Mouse (Mus musculus): ENCODE results near the gene Cfap46. TPM values are rescaled to one million over a fixed set of nuclear protein-coding genes. Genes with fewer than 3 reads are reported as not detected.

Cfap46 gene
- polyA plus RNA-seq, 1 experiment from 2014 or later: 0.05 TPM

DNA sequence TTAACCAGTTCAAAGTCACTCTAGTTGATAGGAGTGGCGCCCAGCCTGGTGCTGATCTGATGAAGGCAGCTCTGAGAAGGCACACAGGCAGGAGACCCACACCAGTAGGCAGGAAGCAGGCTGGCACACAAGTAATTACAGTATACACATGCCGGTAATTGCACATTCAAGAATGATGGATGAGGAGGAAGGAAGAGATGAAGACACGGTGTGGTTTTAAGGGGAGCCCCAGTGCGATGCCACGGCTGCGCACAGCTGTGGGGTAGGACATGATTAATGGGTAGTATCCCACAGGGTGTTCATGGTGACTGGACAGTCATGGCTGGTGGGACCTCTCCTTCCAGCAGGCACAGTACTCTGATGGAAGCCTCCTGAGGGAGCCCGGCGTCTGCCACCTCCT, 117.1 kb downstream of the Cfap46 start:
- no peaks in the 10 kb centered on the region for H3K36me3 ChIP-seq (ENCODE audit: insufficient read depth, low read length)
- H3K4me2 ChIP-seq (replicated peaks; ENCODE audit: low read depth, low read length): no peak overlapping the region
- no peaks in the 10 kb centered on the region for H3K4me1 ChIP-seq (ENCODE audit: insufficient read depth, low read length)
- H3K27me3 ChIP-seq (ENCODE audit: insufficient read depth, low read length): no peaks in the 10 kb centered on the region
- H3K9ac ChIP-seq (replicated peaks; ENCODE audit: low read length): no peak overlapping the region
- H3K4me3 ChIP-seq (ENCODE audit: low read length): no peak overlapping the region
- WGBS: 49% methylated on average over 8 of the region's 8 CpGs
- no peaks in the 10 kb centered on the region for H3K9me3 ChIP-seq (ENCODE audit: low read length)
- ATAC-seq (ENCODE audit: low FRiP score, low TSS enrichment): no peak
- no peak overlapping the region for H3K27ac ChIP-seq (ENCODE audit: low read length)

DNA sequence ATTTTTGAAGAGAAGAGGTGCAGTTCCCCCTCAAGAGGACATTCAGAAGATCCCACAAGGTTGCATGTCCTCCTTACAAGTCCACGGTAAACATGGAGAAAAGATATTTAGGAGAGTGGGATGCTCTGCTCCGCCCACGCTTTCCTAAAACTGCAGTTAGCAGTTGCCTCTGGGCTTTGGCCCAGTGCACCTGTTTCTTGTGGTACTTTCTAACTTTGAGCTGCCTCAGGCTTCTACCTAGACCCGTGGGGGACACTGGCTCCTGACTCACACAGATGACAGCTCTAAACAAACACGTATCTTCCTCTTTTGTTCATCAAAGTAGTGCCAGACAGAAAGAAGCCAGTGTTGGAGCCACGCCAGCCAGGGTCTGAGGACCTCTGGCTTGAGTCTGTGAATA, 117.6 kb downstream of the Cfap46 start:
- H3K36me3 ChIP-seq (ENCODE audit: insufficient read depth, low read length): no peaks in the 10 kb centered on the region
- no peaks in the 10 kb centered on the region for H3K27me3 ChIP-seq (ENCODE audit: insufficient read depth, low read length)
- H3K4me2 ChIP-seq (replicated peaks; ENCODE audit: low read depth, low read length): no peak overlapping the region
- WGBS: 75% methylated on average over 6 of the region's 6 CpGs
- H3K9ac ChIP-seq (replicated peaks; ENCODE audit: low read length): no peak overlapping the region
- no peak for ATAC-seq (ENCODE audit: low FRiP score, low TSS enrichment)
- H3K4me1 ChIP-seq (ENCODE audit: insufficient read depth, low read length): no peaks in the 10 kb centered on the region
- no peaks in the 10 kb centered on the region for H3K9me3 ChIP-seq (ENCODE audit: low read length)
- no peak overlapping the region for H3K4me3 ChIP-seq (ENCODE audit: low read length)
- no peak overlapping the region for H3K27ac ChIP-seq (ENCODE audit: low read length)

DNA sequence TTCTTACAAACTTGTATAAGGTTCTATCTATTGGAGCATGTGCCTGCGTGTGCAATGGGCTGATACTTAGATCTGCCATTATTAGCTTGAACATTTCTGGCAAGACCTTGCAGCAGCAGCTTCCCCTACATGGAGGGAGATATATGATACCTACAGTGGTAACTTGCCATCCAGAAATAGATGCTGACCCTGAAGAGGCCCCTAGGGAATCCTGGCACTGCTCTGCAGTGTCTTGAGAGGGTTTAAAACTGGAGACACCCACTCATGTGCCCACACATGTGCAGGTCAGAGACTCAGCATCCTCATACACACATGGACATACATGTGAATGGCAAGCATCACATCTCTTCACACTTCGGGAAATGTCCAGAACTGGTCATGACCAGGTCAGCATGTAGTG, 119.5 kb downstream of the Cfap46 start:
- no peak overlapping the region for H3K27ac ChIP-seq (ENCODE audit: low read length)
- H3K9ac ChIP-seq (replicated peaks; ENCODE audit: low read length): no peak overlapping the region
- H3K4me1 ChIP-seq (ENCODE audit: insufficient read depth, low read length): no peaks in the 10 kb centered on the region
- H3K36me3 ChIP-seq (ENCODE audit: insufficient read depth, low read length): no peaks in the 10 kb centered on the region
- no peak overlapping the region for H3K4me2 ChIP-seq (replicated peaks; ENCODE audit: low read depth, low read length)
- ATAC-seq (ENCODE audit: low FRiP score, low TSS enrichment): no peak
- H3K27me3 ChIP-seq (ENCODE audit: insufficient read depth, low read length): no peaks in the 10 kb centered on the region
- 85% methylated on average over 2 of the region's 2 CpGs for WGBS
- H3K4me3 ChIP-seq (ENCODE audit: low read length): no peak overlapping the region
- no peaks in the 10 kb centered on the region for H3K9me3 ChIP-seq (ENCODE audit: low read length)

DNA sequence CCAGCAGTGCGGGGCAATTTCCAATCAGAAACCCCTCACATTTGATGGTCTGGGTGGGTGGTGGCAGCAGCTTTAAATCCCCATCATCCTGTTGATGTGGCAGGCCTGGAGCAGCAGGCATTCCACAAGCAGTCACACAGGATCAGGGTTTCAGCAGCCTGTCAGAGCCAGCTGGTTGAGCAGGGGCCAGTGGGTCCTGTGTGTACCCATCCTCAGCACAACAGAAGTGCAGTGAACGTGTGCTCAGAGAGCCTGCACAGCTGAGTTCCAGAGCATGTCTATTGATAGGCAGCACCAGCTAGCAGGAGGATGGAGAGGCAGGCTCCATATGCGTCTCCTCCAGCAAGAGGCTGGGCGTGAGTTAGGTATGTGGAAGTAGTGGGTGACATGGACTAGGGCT, 120.2 kb downstream of the Cfap46 start:
- ATAC-seq (ENCODE audit: low FRiP score, low TSS enrichment): no peak
- Histone ChIP-seq H3K4me3 (ENCODE audit: low read length) (no peak overlapping the region), H3K27ac (ENCODE audit: low read length) (no peak overlapping the region), H3K4me1 (ENCODE audit: insufficient read depth, low read length) (no peaks in the 10 kb centered on the region), H3K9ac (replicated peaks; ENCODE audit: low read length) (no peak overlapping the region), H3K36me3 (ENCODE audit: insufficient read depth, low read length) (no peaks in the 10 kb centered on the region), H3K27me3 (ENCODE audit: insufficient read depth, low read length) (no peaks in the 10 kb centered on the region), H3K9me3 (ENCODE audit: low read length) (no peaks in the 10 kb centered on the region), H3K4me2 (replicated peaks; ENCODE audit: low read depth, low read length) (no peak overlapping the region)
- 79% methylated on average over 4 of the region's 4 CpGs for WGBS

DNA sequence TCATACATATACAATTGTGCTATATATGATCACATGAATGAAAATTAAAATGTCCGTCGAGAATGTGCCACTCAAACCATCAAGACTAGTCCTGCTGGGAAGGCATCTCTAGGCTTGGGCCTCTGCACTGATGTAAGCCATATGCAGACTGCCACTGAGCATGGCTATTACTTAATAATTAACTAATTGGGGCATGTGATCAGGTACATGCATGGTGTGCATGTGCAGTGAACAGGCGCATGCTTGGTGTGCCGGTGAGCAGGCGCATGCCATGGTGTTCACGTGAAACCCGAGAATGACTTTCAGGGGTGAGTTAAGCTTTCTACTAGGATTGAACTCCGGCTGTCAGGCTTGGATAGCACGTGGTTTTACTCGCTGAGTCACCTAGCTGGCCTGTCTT, 124.0 kb downstream of the Cfap46 start:
- WGBS: 80% methylated on average over 10 of the region's 10 CpGs
- Histone ChIP-seq H3K4me1 (ENCODE audit: insufficient read depth, low read length) (peaks cover 6% of the 10 kb centered on the region; the same call in 1 of the 2 replicates), H3K27me3 (ENCODE audit: insufficient read depth, low read length) (no peaks in the 10 kb centered on the region), H3K36me3 (ENCODE audit: insufficient read depth, low read length) (no peaks in the 10 kb centered on the region), H3K9me3 (ENCODE audit: low read length) (no peaks in the 10 kb centered on the region), H3K4me3 (ENCODE audit: low read length) (no peak overlapping the region), H3K4me2 (replicated peaks; ENCODE audit: low read depth, low read length) (no peak overlapping the region), H3K9ac (replicated peaks; ENCODE audit: low read length) (no peak overlapping the region), H3K27ac (ENCODE audit: low read length) (no peak overlapping the region)
- peak; percentile 57; the same call in 1 of the 2 replicates for ATAC-seq (ENCODE audit: low FRiP score, low TSS enrichment)

DNA sequence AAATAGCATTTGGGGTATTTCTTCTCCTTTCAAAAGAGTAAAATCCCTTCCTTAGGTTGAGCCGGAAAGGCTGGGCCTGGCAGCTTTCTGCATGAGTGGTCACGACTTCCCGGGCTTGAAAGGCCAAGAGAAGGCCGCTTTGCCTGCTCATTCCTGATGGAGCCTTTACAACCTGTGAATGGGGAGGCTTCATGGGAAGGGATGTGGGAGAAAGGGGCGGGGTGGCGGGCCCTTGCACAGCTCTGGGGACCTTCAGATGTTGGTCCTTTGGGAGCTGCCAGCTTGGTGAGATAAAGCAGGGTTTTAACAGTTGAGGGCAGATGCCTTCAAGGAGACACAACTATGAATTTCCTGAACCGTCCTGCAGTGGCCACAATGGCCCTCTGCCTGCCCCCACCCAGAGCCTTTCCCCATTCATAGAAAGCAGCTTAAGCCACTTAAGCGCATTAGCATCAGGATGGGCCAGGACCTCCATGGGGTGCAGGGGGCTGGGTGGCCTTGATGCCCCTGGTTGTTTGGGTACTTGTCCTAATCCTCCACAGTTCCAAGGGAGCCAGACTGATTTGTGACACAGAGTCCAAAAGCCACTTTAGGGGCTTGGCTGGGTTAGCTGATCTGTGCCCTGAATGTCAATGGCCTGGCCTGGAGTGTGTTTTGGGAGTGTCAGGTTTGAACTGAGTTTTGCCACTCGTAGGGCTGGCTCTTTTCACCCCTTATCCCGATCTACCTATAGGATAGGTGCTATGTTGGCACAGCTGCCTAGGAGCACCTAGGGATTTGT, 126.7 kb downstream of the Cfap46 start:
- no peak overlapping the region for H3K4me3 ChIP-seq (ENCODE audit: low read length)
- no peak for ATAC-seq (ENCODE audit: low FRiP score, low TSS enrichment)
- peaks cover 6% of the 10 kb centered on the region; the same call in 1 of the 2 replicates for H3K4me1 ChIP-seq (ENCODE audit: insufficient read depth, low read length)
- WGBS: 33% methylated on average over 10 of the region's 10 CpGs
- H3K9me3 ChIP-seq (ENCODE audit: low read length): no peaks in the 10 kb centered on the region
- H3K36me3 ChIP-seq (ENCODE audit: insufficient read depth, low read length): no peaks in the 10 kb centered on the region
- H3K9ac ChIP-seq (replicated peaks; ENCODE audit: low read length): no peak overlapping the region
- no peak overlapping the region for H3K27ac ChIP-seq (ENCODE audit: low read length)
- no peak overlapping the region for H3K4me2 ChIP-seq (replicated peaks; ENCODE audit: low read depth, low read length)
- H3K27me3 ChIP-seq (ENCODE audit: insufficient read depth, low read length): no peaks in the 10 kb centered on the region

DNA sequence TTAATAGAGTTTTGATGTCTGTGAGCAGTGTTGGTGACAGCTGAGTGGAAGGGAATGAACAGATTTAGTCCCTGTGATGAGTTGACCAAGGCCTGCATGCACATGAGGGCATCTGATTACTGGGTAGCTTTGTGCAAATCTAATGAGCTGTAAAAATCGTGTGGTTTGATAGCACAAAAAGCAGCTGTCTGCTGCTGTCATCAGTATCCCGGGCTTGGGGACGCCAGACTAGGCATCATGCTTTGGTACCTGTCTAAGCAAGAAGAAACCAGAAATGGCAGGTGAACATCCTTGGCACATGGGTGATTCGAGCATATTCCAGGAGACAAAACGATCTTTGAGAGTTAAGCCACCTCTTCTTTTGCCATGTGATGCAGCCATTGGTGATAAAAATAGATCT, 127.3 kb downstream of the Cfap46 start:
- no peak for ATAC-seq (ENCODE audit: low FRiP score, low TSS enrichment)

DNA sequence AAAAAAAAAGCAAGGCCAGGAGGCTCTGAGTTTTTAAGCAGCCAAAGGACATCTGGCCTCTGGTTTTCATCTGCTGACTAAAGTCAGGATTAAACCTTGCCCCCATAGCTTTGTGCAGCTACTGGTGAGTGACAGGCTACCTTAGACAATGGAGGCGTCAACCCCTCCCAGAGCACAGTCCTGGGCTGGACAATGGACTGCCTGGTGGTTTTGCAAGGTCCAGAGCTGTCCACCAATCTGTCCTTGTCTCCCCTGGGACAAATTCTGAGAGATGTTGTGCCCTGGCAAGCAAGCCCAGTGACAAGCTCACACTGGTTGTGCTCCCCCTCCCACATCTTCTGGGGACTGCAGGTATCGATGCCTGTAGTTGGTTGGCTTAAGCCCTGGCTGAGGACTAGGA, 132.1 kb downstream of the Cfap46 start:
- H3K36me3 ChIP-seq (ENCODE audit: insufficient read depth, low read length): no peaks in the 10 kb centered on the region
- no peak overlapping the region for H3K4me3 ChIP-seq (ENCODE audit: low read length)
- H3K4me1 ChIP-seq (ENCODE audit: insufficient read depth, low read length): no peaks in the 10 kb centered on the region; the same call in 1 of the 2 replicates
- no peaks in the 10 kb centered on the region for H3K9me3 ChIP-seq (ENCODE audit: low read length)
- no peaks in the 10 kb centered on the region for H3K27me3 ChIP-seq (ENCODE audit: insufficient read depth, low read length)
- 86% methylated on average over 2 of the region's 2 CpGs for whole genome bisulfite sequencing
- no peak overlapping the region for H3K9ac ChIP-seq (replicated peaks; ENCODE audit: low read length)
- ATAC-seq (ENCODE audit: low FRiP score, low TSS enrichment): no peak
- H3K4me2 ChIP-seq (replicated peaks; ENCODE audit: low read depth, low read length): no peak overlapping the region
- H3K27ac ChIP-seq (ENCODE audit: low read length): no peak overlapping the region

More for the DNA sequence above, 127.3 kb downstream of the Cfap46 start:
- Histone ChIP-seq H3K36me3 (ENCODE audit: insufficient read depth, low read length) (no peaks in the 10 kb centered on the region), H3K27me3 (ENCODE audit: insufficient read depth, low read length) (no peaks in the 10 kb centered on the region), H3K4me2 (replicated peaks; ENCODE audit: low read depth, low read length) (no peak overlapping the region), H3K27ac (ENCODE audit: low read length) (no peak overlapping the region), H3K4me3 (ENCODE audit: low read length) (no peak overlapping the region), H3K9me3 (ENCODE audit: low read length) (no peaks in the 10 kb centered on the region), H3K9ac (replicated peaks; ENCODE audit: low read length) (no peak overlapping the region), H3K4me1 (ENCODE audit: insufficient read depth, low read length) (peaks cover 6% of the 10 kb centered on the region; the same call in 1 of the 2 replicates)
- 45% methylated on average over 5 of the region's 5 CpGs for WGBS

Other genes starting within 250 kb of the Cfap46 start
- not detected in 2 replicates for gene Nkx6-2, start 101.0 kb downstream of the Cfap46 start, polyA plus RNA-seq (2015; fragmentation: Nextera tagmentation; extraction: Ambion mirVana)
- gene Adgra1, start 150.4 kb upstream of the Cfap46 start, polyA plus RNA-seq (2015; fragmentation: Nextera tagmentation; extraction: Ambion mirVana): 0.46 and 1.0 TPM in 2 replicates
- 0.12 and 0.22 TPM in 2 replicates for gene Kndc1, start 210.9 kb upstream of the Cfap46 start, polyA plus RNA-seq (2015; fragmentation: Nextera tagmentation; extraction: Ambion mirVana)

Measured in kidney, embryonic 16.5 days (tissue).